Mouse (Mus musculus) hindbrain, embryonic 14.5 days (tissue): ENCODE measurements at regions not wholly inside any gene's neighbourhood (a gene's known extent, or its start where the extent isn't known, plus 50 kb on each side); places are given as distances from the start of the nearest gene placed in this dataset.
A peak's percentile ranks its signal among the peaks of the same experiment; 100 is the strongest.

Source experiments
- ATAC-seq: fragments of 200-750 bp; cut with Nextera tagmentation; 2 replicates; pipeline ENCODE4 v1.8.0; 2017; ENCODE audit warnings: moderate number of reproducible peaks, mild to moderate bottlenecking, moderate TSS enrichment, moderate library complexity; ENCODE audit not compliant: low FRiP score
- DNase-seq: peaks from one replicate; pipeline ENCODE4 v3.0.0-alpha.2; 2015; ENCODE audit warnings: low spot score
- H3K27ac ChIP-seq: fragments of 300-500 bp; sonication (generic); 2 replicates; pipeline ENCODE4 v1.5.1; 2014; ENCODE audit warnings: mild to moderate bottlenecking, moderate library complexity
- H3K27me3 ChIP-seq: fragments of 300-500 bp; sonication (generic); 2 replicates; pipeline ENCODE4 v1.6.1; 2014; ENCODE audit warnings: mild to moderate bottlenecking, low read length, mixed read lengths; ENCODE audit not compliant: control insufficient read depth, insufficient read depth
- H3K36me3 ChIP-seq: fragments of 300-500 bp; sonication (generic); replicated peaks from 2 replicates; pipeline ENCODE4 v1.6.1; 2014; ENCODE audit not compliant: control insufficient read depth, insufficient read depth
- H3K4me1 ChIP-seq: fragments of 300-500 bp; sonication (generic); replicated peaks from 2 replicates; pipeline ENCODE4 v1.6.1; 2014; ENCODE audit warnings: antibody characterized with exemption, low read length, mixed read lengths; ENCODE audit not compliant: control insufficient read depth, insufficient read depth
- H3K4me2 ChIP-seq: fragments of 300-500 bp; sonication (generic); replicated peaks from 2 replicates; pipeline ENCODE4 v1.6.1; 2014; ENCODE audit warnings: mild to moderate bottlenecking, moderate library complexity
- H3K4me3 ChIP-seq: fragments of 300-500 bp; sonication (generic); replicated peaks from 2 replicates; pipeline ENCODE4 v1.5.1; 2014; ENCODE audit warnings: mild to moderate bottlenecking, low read length
- H3K9ac ChIP-seq: fragments of 300-500 bp; sonication (generic); 2 replicates; pipeline ENCODE4 v1.6.1; 2014
- H3K9me3 ChIP-seq: fragments of 300-500 bp; sonication (generic); 2 replicates; pipeline ENCODE4 v1.6.1; 2016; ENCODE audit warnings: low read length; ENCODE audit not compliant: control insufficient read depth
- WGBS: fragments of 180-500 bp; shearing (Covaris S2); extraction: QIAGEN DNeasy Blood & Tissue Kit; methylation state at CpG from one replicate; pipeline ENCODE4 v1.1.7; 2014; 5-methylcytosine and 5-hydroxymethylcytosine counted together

DNA sequence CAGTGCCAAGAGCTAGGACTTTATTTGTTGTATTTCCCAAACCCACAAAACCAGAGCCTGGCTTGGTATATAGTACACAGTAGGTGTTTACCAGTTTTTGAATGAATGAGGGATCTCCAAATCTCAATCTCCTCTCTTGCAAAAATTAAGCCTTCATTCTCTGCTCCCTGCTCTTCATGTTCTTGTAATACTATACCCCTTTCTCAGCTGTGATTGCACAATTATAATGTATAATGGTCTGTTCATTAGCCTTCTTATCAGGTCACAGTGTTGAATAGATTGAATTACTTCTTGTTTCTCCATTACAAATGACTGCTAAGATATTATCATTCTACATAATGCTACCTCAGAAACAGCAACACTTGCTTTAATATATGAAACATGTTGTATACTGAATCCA is 119.1 kb upstream of the Tars start:
- H3K27ac ChIP-seq, result no peak overlapping the region
- ATAC-seq (no peak), DNase-seq (no peak)
- H3K27me3 ChIP-seq, result no peaks in the 10 kb centered on the region
- H3K36me3 ChIP-seq, result no peaks in the 10 kb centered on the region
- no peak overlapping the region for H3K9ac ChIP-seq
- no peak overlapping the region for H3K4me2 ChIP-seq
- H3K9me3 ChIP-seq, result no peaks in the 10 kb centered on the region
- no peak overlapping the region for H3K4me3 ChIP-seq
- H3K4me1 ChIP-seq, result no peaks in the 10 kb centered on the region

DNA sequence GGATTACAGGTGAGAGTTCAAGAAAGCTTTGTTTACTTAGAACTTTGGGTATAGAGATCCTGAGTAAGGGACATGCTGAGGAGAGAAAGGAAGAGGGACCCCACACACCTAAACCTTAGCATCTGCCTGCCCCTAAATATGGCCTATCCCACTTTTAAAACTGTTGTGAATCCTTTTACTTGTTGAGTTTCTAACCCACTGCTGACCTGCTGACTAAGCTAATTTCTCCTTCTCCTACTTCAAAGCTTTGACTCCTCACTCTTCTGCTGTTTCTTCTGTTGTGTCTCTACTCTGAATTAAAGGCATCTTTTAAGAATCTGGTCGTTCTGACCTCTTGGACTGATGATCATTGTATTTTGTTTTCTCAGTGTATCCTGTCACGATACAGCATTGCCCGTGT is 118.4 kb upstream of the Tars start:
- no peak overlapping the region for H3K27ac ChIP-seq
- H3K4me2 ChIP-seq, result no peak overlapping the region
- no peak overlapping the region for H3K4me3 ChIP-seq
- H3K9ac ChIP-seq, result no peak overlapping the region
- ATAC-seq (no peak), DNase-seq (no peak)
- H3K9me3 ChIP-seq, result no peaks in the 10 kb centered on the region
- WGBS, result 81% methylated on average over 3 of the region's 3 CpGs
- H3K4me1 ChIP-seq, result no peaks in the 10 kb centered on the region
- H3K27me3 ChIP-seq, result no peaks in the 10 kb centered on the region
- no peaks in the 10 kb centered on the region for H3K36me3 ChIP-seq

DNA sequence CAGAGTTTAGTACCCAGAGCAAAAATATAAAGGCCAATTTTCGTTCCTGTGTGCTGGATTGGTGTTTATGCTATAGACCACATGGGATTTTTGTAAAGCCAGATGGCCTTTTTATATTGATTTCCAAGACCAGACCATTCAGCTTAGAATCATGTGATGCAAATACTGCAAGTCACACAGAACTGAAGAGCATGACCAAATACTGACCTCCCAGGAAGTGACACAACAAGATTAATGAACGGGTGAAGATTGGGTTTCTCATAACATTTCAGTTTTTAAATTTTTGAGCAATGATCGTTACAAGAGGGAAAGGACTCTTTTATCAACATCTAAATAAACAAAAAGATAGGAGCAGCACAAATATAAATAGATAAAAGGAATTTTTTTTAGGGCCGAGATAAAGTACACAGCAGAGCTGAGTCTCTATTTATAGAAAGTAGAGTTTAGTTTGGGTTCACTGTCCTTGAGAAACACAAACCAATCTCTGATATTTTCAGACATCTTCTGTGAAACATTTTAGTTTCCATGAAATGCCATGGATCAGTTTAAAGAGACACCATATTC is 105.7 kb upstream of the Tars start:
- no peak overlapping the region for H3K9ac ChIP-seq
- no peaks in the 10 kb centered on the region for H3K9me3 ChIP-seq
- H3K4me3 ChIP-seq, result no peak overlapping the region
- no peak overlapping the region for H3K4me2 ChIP-seq
- 79% methylated on average over 4 of the region's 4 CpGs for WGBS
- H3K4me1 ChIP-seq, result no peaks in the 10 kb centered on the region
- DNase-seq (no peak), ATAC-seq (no peak)
- H3K27ac ChIP-seq, result no peak overlapping the region
- H3K36me3 ChIP-seq, result no peaks in the 10 kb centered on the region
- H3K27me3 ChIP-seq, result no peaks in the 10 kb centered on the region

DNA sequence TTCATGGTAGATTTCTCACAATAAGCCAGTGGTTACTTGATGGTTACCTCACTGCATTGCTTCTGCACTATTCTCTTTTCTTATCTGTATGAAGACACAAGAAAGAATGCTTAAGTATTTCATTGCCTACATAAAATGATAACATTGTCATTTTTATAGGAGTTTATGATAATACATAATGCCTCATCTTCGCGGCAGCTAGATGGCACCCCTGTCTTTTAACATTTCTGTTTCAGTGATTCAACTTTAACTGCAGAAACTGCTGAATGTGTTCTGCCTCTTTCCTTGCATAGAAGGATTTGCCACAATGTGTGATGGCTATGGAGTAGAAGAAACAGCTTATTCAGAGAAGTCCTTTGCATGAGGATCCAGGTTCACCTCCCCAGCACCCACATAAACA is 97.0 kb upstream of the Tars start:
- 91% methylated on average over 2 of the region's 2 CpGs for WGBS
- no peak overlapping the region for H3K4me3 ChIP-seq
- H3K4me1 ChIP-seq, result no peaks in the 10 kb centered on the region
- no peak overlapping the region for H3K9ac ChIP-seq
- H3K36me3 ChIP-seq, result no peaks in the 10 kb centered on the region
- ATAC-seq (no peak), DNase-seq (no peak)
- no peaks in the 10 kb centered on the region for H3K9me3 ChIP-seq
- H3K27me3 ChIP-seq, result no peaks in the 10 kb centered on the region
- no peak overlapping the region for H3K27ac ChIP-seq
- H3K4me2 ChIP-seq, result no peak overlapping the region

DNA sequence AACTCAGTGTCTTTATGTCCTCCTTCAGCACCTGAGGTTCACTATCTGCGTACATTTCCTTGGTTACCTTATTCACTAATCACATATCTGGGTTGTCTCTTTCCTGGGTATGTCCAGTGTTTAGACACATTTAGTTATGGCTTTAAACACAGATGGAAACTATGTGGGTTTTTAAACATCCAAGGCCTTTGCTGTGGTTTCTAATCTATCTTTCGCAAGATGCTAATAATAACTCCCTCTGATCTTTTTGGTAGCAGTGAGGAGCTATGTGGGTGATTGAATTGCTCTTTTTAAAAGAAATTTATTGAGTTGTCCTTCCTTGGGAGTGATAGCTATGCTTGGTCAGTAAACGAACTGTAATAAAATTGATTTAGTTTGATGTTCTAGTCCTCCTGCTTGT is 89.7 kb upstream of the Tars start:
- WGBS, result 92% methylated on average over 3 of the region's 3 CpGs
- Histone ChIP-seq H3K27me3 (no peaks in the 10 kb centered on the region), H3K9ac (no peak overlapping the region), H3K27ac (no peak overlapping the region), H3K4me2 (no peak overlapping the region), H3K4me3 (no peak overlapping the region), H3K4me1 (no peaks in the 10 kb centered on the region), H3K36me3 (no peaks in the 10 kb centered on the region), H3K9me3 (no peaks in the 10 kb centered on the region)
- DNase-seq (no peak), ATAC-seq (no peak)

DNA sequence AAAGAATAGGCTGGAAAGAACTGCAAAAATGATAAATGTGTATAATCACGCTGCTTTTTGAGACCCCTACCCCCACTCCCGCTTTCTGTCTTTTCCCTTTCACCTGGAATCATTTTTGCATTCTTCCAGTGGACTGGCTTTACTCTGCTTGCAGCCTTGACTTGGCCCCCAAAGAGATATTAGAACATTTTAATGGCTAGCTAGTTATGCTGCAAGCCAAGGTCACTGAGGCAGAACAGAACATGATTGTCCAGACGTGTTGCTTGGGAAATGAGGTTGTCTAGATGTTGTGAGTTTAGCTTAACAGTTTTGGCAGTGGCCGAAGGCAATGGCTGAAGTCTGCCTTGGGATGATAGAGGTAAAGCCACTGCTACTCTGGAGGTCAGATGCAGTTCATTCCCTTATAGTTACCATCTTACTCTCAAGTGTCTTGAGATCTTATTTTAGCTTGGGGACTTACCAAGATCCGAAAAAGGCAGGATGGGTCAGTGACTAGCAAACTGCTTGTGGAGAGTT is 87.9 kb upstream of the Tars start:
- Histone ChIP-seq H3K4me1 (no peaks in the 10 kb centered on the region), H3K9ac (no peak overlapping the region), H3K36me3 (no peaks in the 10 kb centered on the region), H3K4me2 (no peak overlapping the region), H3K4me3 (no peak overlapping the region), H3K27ac (no peak overlapping the region), H3K9me3 (no peaks in the 10 kb centered on the region), H3K27me3 (no peaks in the 10 kb centered on the region)
- DNase-seq (no peak), ATAC-seq (no peak)
- 79% methylated on average over 5 of the region's 5 CpGs for WGBS

DNA sequence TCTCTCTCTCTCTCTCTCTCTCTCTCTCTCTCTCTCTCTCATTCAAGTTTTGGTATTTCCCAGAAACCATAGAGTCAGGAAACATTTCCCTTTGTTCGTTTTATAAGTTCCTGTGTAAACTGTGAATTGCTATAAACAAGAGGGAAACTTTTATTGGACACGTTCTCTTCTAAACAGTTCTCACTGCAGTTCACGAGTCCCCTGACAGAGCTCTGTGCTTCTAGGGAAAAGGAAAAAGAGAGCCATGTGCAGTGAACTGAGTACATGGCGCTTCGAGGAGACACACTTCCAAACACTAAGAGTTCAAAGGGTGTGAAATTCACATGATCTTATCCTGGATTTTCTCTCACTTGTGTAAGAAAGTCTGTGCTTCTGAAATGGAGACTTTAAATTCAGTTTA is 84.5 kb upstream of the Tars start:
- Histone ChIP-seq H3K4me2 (no peak overlapping the region), H3K4me1 (no peaks in the 10 kb centered on the region), H3K27me3 (no peaks in the 10 kb centered on the region), H3K9ac (no peak overlapping the region), H3K9me3 (no peaks in the 10 kb centered on the region), H3K27ac (no peak overlapping the region), H3K4me3 (no peak overlapping the region), H3K36me3 (no peaks in the 10 kb centered on the region)
- DNase-seq (no peak), ATAC-seq (no peak)
- 87% methylated on average over 5 of the region's 5 CpGs for WGBS

DNA sequence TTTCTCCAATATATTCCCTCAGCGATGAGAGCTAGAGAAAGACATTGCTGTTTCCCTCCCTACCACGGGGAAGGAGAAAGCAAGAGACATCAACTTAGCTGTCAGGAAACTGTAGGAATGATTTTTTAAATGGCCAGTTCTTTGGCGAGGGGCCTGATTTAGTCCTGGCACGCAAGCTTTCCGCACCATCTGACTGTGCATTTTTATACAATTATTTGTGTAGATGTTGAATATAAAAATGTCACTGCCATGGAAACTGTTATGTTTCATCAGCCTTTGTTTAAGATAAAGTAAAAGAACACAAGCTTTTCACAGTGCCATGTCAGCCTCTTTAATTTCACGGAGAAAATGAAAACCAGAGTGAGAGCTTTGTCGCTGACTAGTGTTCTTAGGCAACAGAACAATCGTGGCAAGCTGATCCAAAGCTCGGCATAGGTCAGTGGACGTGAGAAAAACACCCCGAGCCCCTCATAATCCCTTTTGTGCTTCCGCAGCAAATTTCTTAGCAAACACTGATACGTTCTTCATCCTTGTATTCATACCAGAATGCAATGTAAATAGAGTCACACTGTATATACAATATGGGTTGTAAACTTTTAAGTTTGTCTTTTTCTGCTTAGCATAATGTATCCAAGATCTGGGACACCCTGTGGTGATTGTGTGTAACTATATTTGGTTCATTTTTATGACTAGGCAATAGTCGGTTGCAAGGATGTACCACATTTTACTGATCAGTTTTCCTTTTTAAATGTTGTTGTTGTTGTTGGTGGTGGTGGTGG is 79.9 kb upstream of the Tars start:
- Histone ChIP-seq H3K27ac (no peak overlapping the region), H3K4me1 (no peaks in the 10 kb centered on the region), H3K4me3 (no peak overlapping the region), H3K36me3 (no peaks in the 10 kb centered on the region), H3K9ac (no peak overlapping the region), H3K9me3 (no peaks in the 10 kb centered on the region), H3K27me3 (no peaks in the 10 kb centered on the region), H3K4me2 (peak overlapping the region; percentile 18; the same call in 1 of the 2 replicates)
- ATAC-seq (no peak), DNase-seq (no peak)
- 64% methylated on average over 14 of the region's 14 CpGs for WGBS

DNA sequence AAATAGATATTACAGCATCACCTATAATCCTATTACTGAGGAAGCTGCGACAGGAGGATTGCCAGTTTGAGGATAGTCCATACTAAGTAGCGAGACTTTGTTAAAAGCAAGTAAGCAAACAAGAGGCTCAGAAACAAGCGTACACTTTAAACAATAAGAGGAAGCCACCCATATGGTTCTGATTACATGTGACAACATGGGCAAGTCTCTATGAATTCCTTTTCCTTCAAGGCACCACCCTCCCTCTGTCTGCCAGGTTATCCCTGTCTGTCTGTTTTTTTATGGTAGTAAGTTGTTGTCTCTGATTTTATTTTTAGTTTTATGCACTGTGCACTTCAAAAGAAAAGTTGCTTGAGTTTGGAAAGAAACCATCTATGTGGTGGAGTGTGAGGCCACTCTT is 76.8 kb upstream of the Tars start:
- Histone ChIP-seq H3K4me2 (no peak overlapping the region), H3K4me1 (no peaks in the 10 kb centered on the region), H3K4me3 (no peak overlapping the region), H3K9ac (no peak overlapping the region), H3K27me3 (no peaks in the 10 kb centered on the region), H3K27ac (no peak overlapping the region), H3K9me3 (no peaks in the 10 kb centered on the region), H3K36me3 (no peaks in the 10 kb centered on the region)
- DNase-seq (no peak), ATAC-seq (no peak)
- WGBS, result 91% methylated on average over 3 of the region's 3 CpGs
